Mouse (Mus musculus) monocyte, adult 59 days (primary cell): ENCODE data around the gene Gm4303. TPM values are rescaled to one million over a fixed set of nuclear protein-coding genes. Genes with fewer than 3 reads are reported as not detected.

ENCODE experiments used
- total RNA-seq, 2 experiments: library from RNA; stranded (reverse); gene quantifications; one replicate each; pipeline ENCODE4 v1.2.4; 2023

Gm4303 gene
- not detected for total RNA-seq

GRCm38 (mm10) chr10:100345672-100346071 is at the start of gene Gm4303:
TSS of gene Gm4303 (plus strand) at chr10:100345972.

GRCm38 (mm10) chr10:100335376-100335775 is 10.4 kb upstream of the Gm4303 start, which contains the start of gene Gm4301:
TSS of gene Gm4301 (plus strand) at chr10:100335676.

DNA sequence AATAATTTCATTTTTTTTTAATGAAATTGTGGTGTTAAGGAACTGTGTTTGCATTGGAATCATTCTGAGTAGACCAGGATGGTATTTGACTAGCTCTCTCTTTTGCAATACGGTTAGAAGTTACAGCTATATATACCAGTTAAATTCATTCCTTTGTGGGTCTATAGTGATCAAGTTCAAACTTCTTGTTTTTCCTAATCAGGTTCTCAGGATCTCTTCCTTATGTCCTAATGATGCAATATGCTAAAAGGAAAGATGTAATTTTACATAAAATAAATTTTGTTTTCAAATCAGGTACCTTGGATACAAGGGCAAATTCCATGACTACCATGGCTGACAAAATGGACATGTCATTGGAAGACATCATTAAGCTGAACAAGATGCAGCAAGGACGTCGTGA is 5.2 kb upstream of the Gm4303 start, which contains the start of gene Gm4302:
TSS of gene Gm4302 (plus strand) at position 301 of the 400 bp plus-strand sequence.

GRCm38 (mm10) chr10:100350793-100351192 is 5.0 kb downstream of the Gm4303 start, which contains the start of gene Gm4305:
TSS of gene Gm4305 (plus strand) at chr10:100351093.

DNA sequence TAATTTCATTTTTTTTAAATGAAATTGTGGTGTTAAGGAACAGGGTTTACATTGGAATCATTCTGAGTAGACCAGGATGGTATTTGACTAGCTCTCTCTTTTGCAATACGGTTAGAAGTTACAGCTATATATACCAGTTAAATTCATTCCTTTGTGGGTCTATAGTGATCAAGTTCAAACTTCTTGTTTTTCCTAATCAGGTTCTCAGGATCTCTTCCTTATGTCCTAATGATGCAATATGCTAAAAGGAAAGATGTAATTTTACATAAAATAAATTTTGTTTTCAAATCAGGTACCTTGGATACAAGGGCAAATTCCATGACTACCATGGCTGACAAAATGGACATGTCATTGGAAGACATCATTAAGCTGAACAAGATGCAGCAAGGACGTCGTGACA is 15.3 kb downstream of the Gm4303 start, which contains the start of gene Gm4307:
TSS of gene Gm4307 (plus strand) at position 301 of the 400 bp plus-strand sequence.

DNA sequence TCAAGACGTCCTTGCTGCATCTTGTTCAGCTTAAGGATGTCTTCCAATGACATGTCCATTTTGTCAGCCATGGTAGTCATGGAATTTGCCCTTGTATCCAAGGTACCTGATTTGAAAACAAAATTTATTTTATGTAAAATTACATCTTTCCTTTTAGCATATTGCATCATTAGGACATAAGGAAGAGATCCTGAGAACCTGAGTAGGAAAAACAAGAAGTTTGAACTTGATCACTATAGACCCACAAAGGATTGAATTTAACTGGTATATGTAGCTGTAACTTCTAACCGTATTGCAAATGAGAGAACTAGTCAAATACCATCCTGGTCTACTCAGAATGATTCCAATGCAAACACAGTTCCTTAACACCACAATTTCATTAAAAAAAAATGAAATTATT is 36.7 kb downstream of the Gm4303 start, which contains the start of gene Gm4312:
TSS of gene Gm4312 (minus strand) at position 101 of the 400 bp plus-strand sequence.

Other genes starting within 250 kb of the Gm4303 start
- not detected for gene Gm4301, start 10.3 kb upstream of the Gm4303 start, total RNA-seq
- gene Gm4302, start 5.1 kb upstream of the Gm4303 start, total RNA-seq = not detected
- gene Gm4305, start 5.1 kb downstream of the Gm4303 start, total RNA-seq = not detected
- gene Gm4307, start 15.4 kb downstream of the Gm4303 start, total RNA-seq = not detected
- not detected for gene Gm4312, start 36.6 kb downstream of the Gm4303 start, total RNA-seq
- gene Tmtc3, start 141.4 kb downstream of the Gm4303 start, total RNA-seq = 10 to 100 TPM; 11.7 to 12.5 TPM
- 1 to 10 TPM; 5.3 to 6.7 TPM for gene Cep290, start 141.6 kb downstream of the Gm4303 start, total RNA-seq
- 1 to 10 TPM; 3.3 to 6.6 TPM for gene 4930430F08Rik, start 244.5 kb downstream of the Gm4303 start, total RNA-seq
- not detected for gene 1700017N19Rik, start 244.5 kb downstream of the Gm4303 start, total RNA-seq